Mouse (Mus musculus) urinary bladder, adult 2 months (tissue): ENCODE data around the gene Krtap3-2. TPM values are rescaled to one million over a fixed set of nuclear protein-coding genes. Genes with fewer than 3 reads are reported as not detected.

Experiments used
- polyA plus RNA-seq: library from polyadenylated mRNA; depleted of rRNA; stranded (reverse); fragments of >200 nt; gene quantifications from 2 replicates; pipeline ENCODE4 v1.2.3, GENCODE M21; 2012; rRNA removed

The Krtap3-2 gene
- polyA plus RNA-seq, 1 experiment = not detected

Other genes starting within 250 kb of the Krtap3-2 start
- not detected in 2 replicates for gene Krt25, start 233.9 kb downstream of the Krtap3-2 start, polyA plus RNA-seq
- not detected in 2 replicates for gene Krt26, start 218.9 kb downstream of the Krtap3-2 start, polyA plus RNA-seq
- gene Krt27, start 205.7 kb downstream of the Krtap3-2 start, polyA plus RNA-seq = not detected in 2 replicates
- not detected in 2 replicates for gene Krt28, start 181.9 kb downstream of the Krtap3-2 start, polyA plus RNA-seq
- gene Krt10, start 167.5 kb downstream of the Krtap3-2 start, polyA plus RNA-seq = 9.1 and 11.0 TPM in 2 replicates
- gene Krt12, start 134.6 kb downstream of the Krtap3-2 start, polyA plus RNA-seq = 0.15 and 0.18 TPM in 2 replicates
- 48.8 and 63.6 TPM in 2 replicates for gene Krt20, start 118.7 kb downstream of the Krtap3-2 start, polyA plus RNA-seq
- 3.4 and 4.2 TPM in 2 replicates for gene Krt23, start 63.7 kb downstream of the Krtap3-2 start, polyA plus RNA-seq
- gene Krt39, start 35.5 kb downstream of the Krtap3-2 start, polyA plus RNA-seq = not detected in 2 replicates
- gene Krt40, start 13.7 kb downstream of the Krtap3-2 start, polyA plus RNA-seq = not detected in 2 replicates
- not detected in 2 replicates for gene Krtap3-3, start 6.0 kb downstream of the Krtap3-2 start, polyA plus RNA-seq
- not detected in 2 replicates for gene Gm11939, start 2.6 kb upstream of the Krtap3-2 start, polyA plus RNA-seq
- gene Krtap3-1, start 9.8 kb upstream of the Krtap3-2 start, polyA plus RNA-seq = not detected in 2 replicates
- 0.22 TPM in 1 of 2 replicates, not detected in the other for gene Krtap1-5, start 24.2 kb upstream of the Krtap3-2 start, polyA plus RNA-seq
- not detected in 2 replicates for gene Krtap1-4, start 26.8 kb upstream of the Krtap3-2 start, polyA plus RNA-seq
- gene Krtap1-3, start 34.5 kb upstream of the Krtap3-2 start, polyA plus RNA-seq = not detected in 2 replicates
- not detected in 2 replicates for gene Krtap9-3, start 41.3 kb upstream of the Krtap3-2 start, polyA plus RNA-seq
- not detected in 2 replicates for gene Gm11938, start 46.5 kb upstream of the Krtap3-2 start, polyA plus RNA-seq
- gene Gm11937, start 53.3 kb upstream of the Krtap3-2 start, polyA plus RNA-seq = not detected in 2 replicates
- not detected in 2 replicates for gene Krtap2-4, start 58.0 kb upstream of the Krtap3-2 start, polyA plus RNA-seq
- 0.18 TPM in 1 of 2 replicates, not detected in the other for gene Gm11562, start 63.6 kb upstream of the Krtap3-2 start, polyA plus RNA-seq
- not detected in 2 replicates for gene Krtap4-1, start 71.4 kb upstream of the Krtap3-2 start, polyA plus RNA-seq
- gene Krtap4-2, start 78.2 kb upstream of the Krtap3-2 start, polyA plus RNA-seq = not detected in 2 replicates
- gene Krtap4-7, start 87.2 kb upstream of the Krtap3-2 start, polyA plus RNA-seq = not detected in 2 replicates
- gene Gm11555, start 93.4 kb upstream of the Krtap3-2 start, polyA plus RNA-seq = not detected in 2 replicates
- not detected in 2 replicates for gene Gm11563, start 102.1 kb upstream of the Krtap3-2 start, polyA plus RNA-seq
- gene Krtap4-6, start 109.1 kb upstream of the Krtap3-2 start, polyA plus RNA-seq = not detected in 2 replicates
- not detected in 2 replicates for gene Gm14190, start 133.9 kb upstream of the Krtap3-2 start, polyA plus RNA-seq
- gene Gm14180, start 177.4 kb upstream of the Krtap3-2 start, polyA plus RNA-seq = not detected in 2 replicates
- not detected in 2 replicates for gene Gm11595, start 216.1 kb upstream of the Krtap3-2 start, polyA plus RNA-seq
- gene Krtap4-8, start 223.9 kb upstream of the Krtap3-2 start, polyA plus RNA-seq = not detected in 2 replicates
- not detected in 2 replicates for gene Krtap4-9, start 228.3 kb upstream of the Krtap3-2 start, polyA plus RNA-seq
- gene Gm11596, start 236.6 kb upstream of the Krtap3-2 start, polyA plus RNA-seq = 0.06 TPM in 1 of 2 replicates, not detected in the other
- gene Gm11569, start 242.1 kb upstream of the Krtap3-2 start, polyA plus RNA-seq = 0.08 TPM in 1 of 2 replicates, not detected in the other
- gene Gm11554, start 247.6 kb upstream of the Krtap3-2 start, polyA plus RNA-seq = not detected in 2 replicates